Mouse (Mus musculus): ENCODE measurements around the gene 0610010K14Rik. TPM values are rescaled to one million over a fixed set of nuclear protein-coding genes. Genes with fewer than 3 reads are reported as not detected.

The 0610010K14Rik gene
- total and polyA plus RNA-seq, 2 experiments, result 6.5 to 34.0 TPM

GRCm38 (mm10) chr11:70228828-70229227, 8.9 kb downstream of the 0610010K14Rik start:
- 2% methylated on average over 19 of the region's 19 CpGs for WGBS
- TF ChIP-seq POLR2A (IDR thresholded peaks at IDR 0.05; ENCODE audit: extremely low read depth, insufficient read depth, low read length) (0 out of 2 replicates have a peak, but pooled peaks have one; percentile 37), CTCF (IDR thresholded peaks at IDR 0.05; ENCODE audit: low read depth, low read length) (no peak)
- Histone ChIP-seq H3K9ac (ENCODE audit: low read depth, low read length) (peak overlapping the region; percentile 44), H3K27ac (replicated peaks; ENCODE audit: insufficient read depth, low read depth, low read length) (peak overlapping the region; percentile 42), H3K27me3 (ENCODE audit: control insufficient read depth, insufficient read depth, low read length) (no peaks in the 10 kb centered on the region), H3K4me3 (ENCODE audit: insufficient read depth, low read depth, low read length) (peak overlapping the region; percentile 54), H3K4me1 (ENCODE audit: control insufficient read depth, insufficient read depth, low read length) (no peaks in the 10 kb centered on the region; the same call in 1 of the 2 replicates), H3K36me3 (ENCODE audit: control insufficient read depth, insufficient read depth, low read length) (no peaks in the 10 kb centered on the region), H3K79me2 (ENCODE audit: control insufficient read depth, insufficient read depth, low read length) (no peaks in the 10 kb centered on the region)
- peak; percentile 37 for DNase-seq (ENCODE audit: extremely low read depth, low read depth, low spot score)

- no peak overlapping the region for H3K27ac ChIP-seq (replicated peaks; ENCODE audit: insufficient read depth, low read depth, low read length)
- no peaks in the 10 kb centered on the region for H3K79me2 ChIP-seq (ENCODE audit: control insufficient read depth, insufficient read depth, low read length)
- no peak for DNase-seq (ENCODE audit: extremely low read depth, low read depth, low spot score)
- H3K4me1 ChIP-seq (ENCODE audit: control insufficient read depth, insufficient read depth, low read length), result no peaks in the 10 kb centered on the region; the same call in 1 of the 2 replicates
- no peak for TF ChIP-seq POLR2A (IDR thresholded peaks at IDR 0.05; ENCODE audit: extremely low read depth, insufficient read depth, low read length)
- TF ChIP-seq CTCF (IDR thresholded peaks at IDR 0.05; ENCODE audit: low read depth, low read length), result no peak
- H3K4me3 ChIP-seq (ENCODE audit: insufficient read depth, low read depth, low read length), result no peak overlapping the region
- H3K9ac ChIP-seq (ENCODE audit: low read depth, low read length), result no peak overlapping the region
- no peaks in the 10 kb centered on the region for H3K27me3 ChIP-seq (ENCODE audit: control insufficient read depth, insufficient read depth, low read length)
- H3K36me3 ChIP-seq (ENCODE audit: control insufficient read depth, insufficient read depth, low read length), result no peaks in the 10 kb centered on the region
- WGBS, result 86% methylated on average over 4 of the region's 4 CpGs
Measured at GRCm38 (mm10) chr11:70227661-70228245, 10.0 kb downstream of the 0610010K14Rik start.

GRCm38 (mm10) chr11:70227126-70227525, 10.6 kb downstream of the 0610010K14Rik start:
- no peak overlapping the region for H3K27ac ChIP-seq (replicated peaks; ENCODE audit: insufficient read depth, low read depth, low read length)
- WGBS, result 69% methylated on average over 5 of the region's 5 CpGs
- no peaks in the 10 kb centered on the region; the same call in 1 of the 2 replicates for H3K4me1 ChIP-seq (ENCODE audit: control insufficient read depth, insufficient read depth, low read length)
- H3K27me3 ChIP-seq (ENCODE audit: control insufficient read depth, insufficient read depth, low read length), result no peaks in the 10 kb centered on the region
- H3K79me2 ChIP-seq (ENCODE audit: control insufficient read depth, insufficient read depth, low read length), result no peaks in the 10 kb centered on the region
- no peak for DNase-seq (ENCODE audit: extremely low read depth, low read depth, low spot score)
- no peak overlapping the region for H3K9ac ChIP-seq (ENCODE audit: low read depth, low read length)
- H3K36me3 ChIP-seq (ENCODE audit: control insufficient read depth, insufficient read depth, low read length), result no peaks in the 10 kb centered on the region
- no peak overlapping the region for H3K4me3 ChIP-seq (ENCODE audit: insufficient read depth, low read depth, low read length)
- no peak for TF ChIP-seq CTCF (IDR thresholded peaks at IDR 0.05; ENCODE audit: low read depth, low read length)
- no peak for TF ChIP-seq POLR2A (IDR thresholded peaks at IDR 0.05; ENCODE audit: extremely low read depth, insufficient read depth, low read length)

GRCm38 (mm10) chr11:70226602-70226890, 11.2 kb downstream of the 0610010K14Rik start:
- Histone ChIP-seq H3K4me3 (ENCODE audit: insufficient read depth, low read depth, low read length) (no peak overlapping the region), H3K79me2 (ENCODE audit: control insufficient read depth, insufficient read depth, low read length) (no peaks in the 10 kb centered on the region), H3K9ac (ENCODE audit: low read depth, low read length) (no peak overlapping the region), H3K27me3 (ENCODE audit: control insufficient read depth, insufficient read depth, low read length) (no peaks in the 10 kb centered on the region), H3K4me1 (ENCODE audit: control insufficient read depth, insufficient read depth, low read length) (no peaks in the 10 kb centered on the region; the same call in 1 of the 2 replicates), H3K27ac (replicated peaks; ENCODE audit: insufficient read depth, low read depth, low read length) (no peak overlapping the region), H3K36me3 (ENCODE audit: control insufficient read depth, insufficient read depth, low read length) (no peaks in the 10 kb centered on the region)
- DNase-seq (ENCODE audit: extremely low read depth, low read depth, low spot score), result no peak
- TF ChIP-seq POLR2A (IDR thresholded peaks at IDR 0.05; ENCODE audit: extremely low read depth, insufficient read depth, low read length) (no peak), CTCF (IDR thresholded peaks at IDR 0.05; ENCODE audit: low read depth, low read length) (no peak)
- 24% methylated on average over 18 of the region's 18 CpGs for WGBS

GRCm38 (mm10) chr11:70225798-70226601, 11.7 kb downstream of the 0610010K14Rik start:
- H3K4me3 ChIP-seq (ENCODE audit: insufficient read depth, low read depth, low read length), result no peak overlapping the region
- H3K4me1 ChIP-seq (ENCODE audit: control insufficient read depth, insufficient read depth, low read length), result no peaks in the 10 kb centered on the region; the same call in 1 of the 2 replicates
- 55% methylated on average over 27 of the region's 27 CpGs for WGBS
- H3K79me2 ChIP-seq (ENCODE audit: control insufficient read depth, insufficient read depth, low read length), result no peaks in the 10 kb centered on the region
- no peak for DNase-seq (ENCODE audit: extremely low read depth, low read depth, low spot score)
- TF ChIP-seq CTCF (IDR thresholded peaks at IDR 0.05; ENCODE audit: low read depth, low read length) (no peak), POLR2A (IDR thresholded peaks at IDR 0.05; ENCODE audit: extremely low read depth, insufficient read depth, low read length) (no peak)
- no peak overlapping the region for H3K27ac ChIP-seq (replicated peaks; ENCODE audit: insufficient read depth, low read depth, low read length)
- H3K36me3 ChIP-seq (ENCODE audit: control insufficient read depth, insufficient read depth, low read length), result no peaks in the 10 kb centered on the region
- no peaks in the 10 kb centered on the region for H3K27me3 ChIP-seq (ENCODE audit: control insufficient read depth, insufficient read depth, low read length)
- H3K9ac ChIP-seq (ENCODE audit: low read depth, low read length), result no peak overlapping the region

GRCm38 (mm10) chr11:70223724-70224123, 14.0 kb downstream of the 0610010K14Rik start:
- DNase-seq (ENCODE audit: extremely low read depth, low read depth, low spot score), result no peak

More at GRCm38 (mm10) chr11:70223724-70224123, 14.0 kb downstream of the 0610010K14Rik start:
- Histone ChIP-seq H3K4me3 (ENCODE audit: insufficient read depth, low read depth, low read length) (no peak overlapping the region), H3K36me3 (ENCODE audit: control insufficient read depth, insufficient read depth, low read length) (no peaks in the 10 kb centered on the region), H3K79me2 (ENCODE audit: control insufficient read depth, insufficient read depth, low read length) (no peaks in the 10 kb centered on the region), H3K27ac (replicated peaks; ENCODE audit: insufficient read depth, low read depth, low read length) (no peak overlapping the region), H3K4me1 (ENCODE audit: control insufficient read depth, insufficient read depth, low read length) (no peaks in the 10 kb centered on the region; the same call in 1 of the 2 replicates), H3K9ac (ENCODE audit: low read depth, low read length) (no peak overlapping the region), H3K27me3 (ENCODE audit: control insufficient read depth, insufficient read depth, low read length) (no peaks in the 10 kb centered on the region)
- no peak for TF ChIP-seq POLR2A (IDR thresholded peaks at IDR 0.05; ENCODE audit: extremely low read depth, insufficient read depth, low read length)
- no peak for TF ChIP-seq CTCF (IDR thresholded peaks at IDR 0.05; ENCODE audit: low read depth, low read length)
- WGBS, result 78% methylated on average over 9 of the region's 9 CpGs

Measured in liver, adult 2 months (tissue).